Mouse (Mus musculus): ENCODE data around the gene Ttll9.

- TF ChIP-seq EP300 (IDR thresholded peaks at IDR 0.05; ENCODE audit: low read depth) = no peak
- TF ChIP-seq CTCF (IDR thresholded peaks at IDR 0.05; ENCODE audit: low read depth) = no peak
These were observed 70.7 kb downstream of the Ttll9 start for GRCm38 (mm10) chr2:153032973-153033372.
